Mouse (Mus musculus): ENCODE measurements around the gene Usp31. TPM values are rescaled to one million over a fixed set of nuclear protein-coding genes. Genes with fewer than 3 reads are reported as not detected.

Usp31 gene
- polyA plus RNA-seq, 1 experiment from 2014 or later = 2.5 TPM

DNA sequence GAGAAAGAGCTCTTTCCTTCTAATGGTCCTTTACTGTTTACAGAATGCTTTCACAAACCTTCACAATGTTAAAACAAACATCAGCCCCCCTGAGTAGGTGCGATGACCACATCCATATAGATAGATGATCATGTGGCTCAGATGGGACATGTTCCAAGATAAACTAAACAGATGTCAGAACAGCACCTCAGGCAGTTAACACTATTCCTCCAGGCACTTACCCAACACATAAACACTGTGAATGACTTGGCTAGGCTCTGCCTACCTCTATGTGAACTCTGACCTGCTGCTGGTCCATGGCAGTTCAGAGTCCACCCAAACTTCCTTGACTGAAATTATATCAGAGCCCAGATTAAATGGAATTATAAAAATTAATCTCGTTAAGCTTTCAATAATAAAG, 54.4 kb downstream of the Usp31 start:
- ATAC-seq (ENCODE audit: insufficient number of reproducible peaks, low FRiP score, low TSS enrichment, low read depth) = no peak
- no peak overlapping the region for H3K9ac ChIP-seq
- WGBS = 92% methylated on average over 2 of the region's 2 CpGs
- H3K27me3 ChIP-seq = no peaks in the 10 kb centered on the region
- H3K4me1 ChIP-seq = no peaks in the 10 kb centered on the region
- H3K27ac ChIP-seq (replicated peaks) = no peak overlapping the region
- H3K4me2 ChIP-seq (replicated peaks) = no peak overlapping the region
- H3K9me3 ChIP-seq (replicated peaks) = no peaks in the 10 kb centered on the region
- H3K36me3 ChIP-seq = peaks cover 54% of the 10 kb centered on the region
- no peak overlapping the region for H3K4me3 ChIP-seq (replicated peaks)

DNA sequence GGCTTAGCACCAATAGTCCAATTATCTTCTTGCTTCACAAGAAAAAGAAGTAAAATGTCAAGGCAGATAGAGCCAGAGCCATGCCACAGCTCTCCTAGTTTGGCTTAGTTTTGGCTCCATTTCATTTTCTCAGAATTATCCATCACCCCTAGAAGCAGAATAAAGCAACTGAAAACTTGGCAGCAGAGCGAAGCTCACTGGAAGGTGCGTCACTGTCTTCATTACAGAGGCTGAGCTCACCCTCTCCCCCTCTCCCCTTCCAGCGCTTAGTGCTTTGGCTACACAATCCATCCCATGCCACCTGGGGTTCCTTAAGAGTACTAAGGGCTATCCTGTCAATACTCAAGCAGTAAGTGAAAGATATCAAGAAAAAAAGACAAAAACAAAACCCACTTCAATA, 56.3 kb downstream of the Usp31 start:
- Histone ChIP-seq H3K36me3 (peaks cover 57% of the 10 kb centered on the region), H3K9ac (no peak overlapping the region), H3K4me2 (replicated peaks) (no peak overlapping the region), H3K4me1 (no peaks in the 10 kb centered on the region), H3K4me3 (replicated peaks) (no peak overlapping the region), H3K27ac (replicated peaks) (no peak overlapping the region), H3K9me3 (replicated peaks) (no peaks in the 10 kb centered on the region), H3K27me3 (no peaks in the 10 kb centered on the region)
- no peak for ATAC-seq (ENCODE audit: insufficient number of reproducible peaks, low FRiP score, low TSS enrichment, low read depth)
- 95% methylated on average over 3 of the region's 3 CpGs for WGBS

DNA sequence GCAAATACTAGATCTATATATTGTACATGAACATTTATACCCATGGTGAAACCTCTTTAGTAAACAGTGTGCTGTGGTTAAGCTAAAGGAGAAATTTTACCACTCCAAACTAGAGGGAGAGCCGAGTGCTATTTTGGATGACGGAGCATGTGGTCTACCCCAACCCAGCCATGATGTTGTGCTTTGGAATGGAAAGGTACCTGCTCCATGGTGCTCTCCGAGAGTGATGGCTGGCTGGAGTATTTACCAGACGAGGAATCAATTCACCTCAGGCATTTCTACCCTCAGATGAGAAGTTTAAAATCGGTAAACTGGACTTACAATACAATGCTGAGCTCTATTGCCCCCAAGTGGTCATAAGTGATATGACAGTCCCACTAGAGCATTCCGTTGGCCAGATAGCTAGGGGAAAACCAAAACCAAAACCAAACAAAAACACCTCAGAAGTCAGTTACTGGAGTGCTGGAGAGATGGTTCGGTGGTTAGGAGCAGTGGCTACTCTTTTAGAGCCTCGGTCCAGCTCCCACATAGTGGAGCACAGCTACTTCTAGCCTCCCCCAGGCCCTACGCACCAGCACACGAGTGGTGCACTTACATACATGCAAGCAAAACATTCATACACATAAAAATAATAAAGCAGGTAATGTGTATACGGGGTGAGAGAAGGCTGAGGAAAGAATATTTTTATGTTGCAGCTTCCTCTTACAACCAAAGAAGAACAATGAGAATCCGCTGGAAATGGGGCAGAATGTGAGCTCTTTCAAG, 65.9 kb downstream of the Usp31 start:
- H3K4me2 ChIP-seq (replicated peaks) = no peak overlapping the region
- no peaks in the 10 kb centered on the region for H3K9me3 ChIP-seq (replicated peaks)
- H3K9ac ChIP-seq = no peak overlapping the region
- no peak overlapping the region for H3K27ac ChIP-seq (replicated peaks)
- H3K27me3 ChIP-seq = no peaks in the 10 kb centered on the region
- WGBS = 54% methylated on average over 12 of the region's 12 CpGs
- H3K4me1 ChIP-seq = no peaks in the 10 kb centered on the region
- no peak overlapping the region for H3K4me3 ChIP-seq (replicated peaks)
- H3K36me3 ChIP-seq = peaks cover 6% of the 10 kb centered on the region; the same call in 1 of the 2 replicates
- ATAC-seq (ENCODE audit: insufficient number of reproducible peaks, low FRiP score, low TSS enrichment, low read depth) = no peak

DNA sequence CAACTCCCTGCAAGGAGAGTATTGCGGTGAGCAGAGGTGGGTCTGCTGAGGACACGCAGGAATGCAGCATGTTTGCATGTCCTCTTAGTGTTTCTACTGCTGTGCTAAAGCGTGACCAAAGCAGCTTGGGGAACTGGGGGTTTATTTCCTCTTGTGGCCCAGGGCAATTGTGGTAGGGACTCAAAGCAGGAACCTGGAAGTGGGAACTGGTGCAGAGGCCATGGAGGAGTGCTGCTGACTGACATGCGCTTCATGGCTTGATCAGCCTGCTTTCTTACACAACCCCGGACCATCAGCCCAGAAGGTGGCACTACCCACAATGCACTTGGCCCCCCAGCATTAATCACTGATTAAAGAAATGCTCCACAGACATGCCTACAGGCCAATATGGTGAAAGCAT, 70.3 kb downstream of the Usp31 start:
- Histone ChIP-seq H3K4me2 (replicated peaks) (no peak overlapping the region), H3K27ac (replicated peaks) (no peak overlapping the region), H3K9me3 (replicated peaks) (0 out of 2 replicates have a peak, but pooled peaks cover 4% of the 10 kb centered on the region), H3K4me3 (replicated peaks) (no peak overlapping the region), H3K36me3 (no peaks in the 10 kb centered on the region), H3K4me1 (no peaks in the 10 kb centered on the region), H3K27me3 (no peaks in the 10 kb centered on the region), H3K9ac (no peak overlapping the region)
- ATAC-seq (ENCODE audit: insufficient number of reproducible peaks, low FRiP score, low TSS enrichment, low read depth) = no peak
- 68% methylated on average over 5 of the region's 5 CpGs for WGBS

DNA sequence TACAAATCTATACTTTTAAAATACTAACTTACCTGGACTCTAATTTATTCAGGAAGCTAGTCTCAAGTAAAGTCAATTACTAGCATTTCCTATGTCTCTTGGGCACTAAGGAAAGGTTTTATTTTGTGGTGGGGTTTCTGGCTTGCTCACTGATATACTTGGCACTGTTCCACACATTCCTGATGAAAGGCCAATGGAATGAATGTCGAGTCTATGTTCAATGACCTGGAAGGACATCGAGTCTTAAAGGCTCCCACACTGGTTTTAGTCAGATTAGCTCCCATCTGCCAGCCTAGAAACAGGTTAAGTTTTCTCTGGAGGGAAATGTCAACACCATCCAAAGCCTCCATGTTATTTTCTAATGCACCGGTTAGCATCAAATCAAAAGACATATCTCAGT, 72.8 kb downstream of the Usp31 start:
- Histone ChIP-seq H3K9ac (no peak overlapping the region), H3K4me2 (replicated peaks) (no peak overlapping the region), H3K9me3 (replicated peaks) (0 out of 2 replicates have a peak, but pooled peaks cover 4% of the 10 kb centered on the region), H3K4me3 (replicated peaks) (no peak overlapping the region), H3K4me1 (no peaks in the 10 kb centered on the region), H3K27ac (replicated peaks) (no peak overlapping the region), H3K36me3 (no peaks in the 10 kb centered on the region), H3K27me3 (no peaks in the 10 kb centered on the region)
- ATAC-seq (ENCODE audit: insufficient number of reproducible peaks, low FRiP score, low TSS enrichment, low read depth) = no peak
- 72% methylated on average over 3 of the region's 3 CpGs for WGBS

DNA sequence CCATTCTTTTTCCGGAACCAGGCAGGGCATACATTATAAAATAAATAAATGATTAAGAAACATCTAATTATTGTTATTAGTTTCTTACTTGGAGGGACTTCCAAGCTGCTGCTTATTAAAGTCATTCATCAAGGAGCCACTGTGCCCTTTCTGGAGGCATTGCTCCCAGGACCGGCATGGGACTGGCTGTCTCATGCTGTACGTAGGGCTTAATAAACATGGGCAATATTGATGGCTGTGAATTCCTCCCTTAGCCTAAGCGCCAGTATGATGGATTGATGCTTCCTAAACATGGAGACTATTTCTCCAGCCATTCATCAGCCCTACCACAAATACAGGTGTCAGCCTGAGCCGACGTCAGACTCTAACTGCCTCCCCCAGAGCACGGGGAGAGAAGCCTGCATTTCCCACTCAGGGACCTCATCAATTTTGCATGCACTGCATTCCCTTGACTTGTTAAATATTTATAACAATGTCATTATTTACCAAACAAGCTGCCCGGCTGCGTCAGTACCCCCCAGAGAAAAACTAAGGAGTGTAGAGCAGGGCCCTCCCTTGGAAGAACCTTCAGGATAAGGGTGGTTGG, 84.1 kb downstream of the Usp31 start:
- ATAC-seq (ENCODE audit: insufficient number of reproducible peaks, low FRiP score, low TSS enrichment, low read depth) = no peak
- Histone ChIP-seq H3K27ac (replicated peaks) (no peak overlapping the region), H3K9ac (no peak overlapping the region), H3K4me1 (no peaks in the 10 kb centered on the region), H3K27me3 (no peaks in the 10 kb centered on the region), H3K36me3 (no peaks in the 10 kb centered on the region), H3K9me3 (replicated peaks) (no peaks in the 10 kb centered on the region), H3K4me2 (replicated peaks) (no peak overlapping the region), H3K4me3 (replicated peaks) (no peak overlapping the region)
- WGBS = 82% methylated on average over 9 of the region's 9 CpGs

DNA sequence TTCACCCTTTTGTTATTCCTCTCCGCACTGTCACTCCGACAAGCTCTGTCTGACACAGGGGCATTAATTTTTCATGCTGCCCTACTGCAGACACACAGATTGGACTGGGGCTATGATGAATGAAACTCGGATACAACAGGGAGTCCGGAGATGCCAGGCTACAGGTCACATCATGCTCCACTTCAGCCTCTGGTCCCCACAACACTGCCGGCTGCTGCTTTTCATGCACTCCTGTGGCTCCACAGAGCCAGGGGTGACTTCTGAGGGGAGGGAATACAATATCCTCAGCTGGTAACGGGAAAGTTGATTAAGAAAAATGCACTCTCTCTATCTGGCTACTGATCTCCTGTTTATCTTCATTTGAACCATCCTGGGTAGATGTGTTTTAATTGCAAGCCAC, 84.6 kb downstream of the Usp31 start:
- Histone ChIP-seq H3K4me1 (no peaks in the 10 kb centered on the region), H3K4me2 (replicated peaks) (no peak overlapping the region), H3K4me3 (replicated peaks) (no peak overlapping the region), H3K9ac (no peak overlapping the region), H3K36me3 (no peaks in the 10 kb centered on the region), H3K27me3 (no peaks in the 10 kb centered on the region), H3K9me3 (replicated peaks) (no peaks in the 10 kb centered on the region), H3K27ac (replicated peaks) (no peak overlapping the region)
- 66% methylated on average over 6 of the region's 6 CpGs for WGBS
- no peak for ATAC-seq (ENCODE audit: insufficient number of reproducible peaks, low FRiP score, low TSS enrichment, low read depth)

DNA sequence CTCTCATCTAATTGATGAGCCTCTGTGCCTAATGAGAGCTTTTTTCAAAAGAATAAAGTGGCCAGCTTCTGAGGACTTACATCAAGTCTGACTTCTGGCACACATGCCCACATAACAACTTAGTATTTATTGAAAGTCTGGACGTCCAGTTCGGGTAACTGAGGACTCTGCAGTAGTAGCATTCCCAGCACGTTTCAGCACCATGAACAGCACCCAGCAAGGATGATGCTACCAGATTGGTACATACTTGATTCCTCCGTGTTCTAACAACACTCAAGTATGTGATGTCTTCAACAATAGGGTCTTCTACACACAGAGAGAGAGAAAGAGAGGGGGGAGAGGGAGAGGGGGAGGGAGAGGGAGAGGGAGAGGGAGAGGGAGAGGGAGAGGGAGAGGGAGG, 105.4 kb downstream of the Usp31 start:
- Histone ChIP-seq H3K36me3 (no peaks in the 10 kb centered on the region), H3K9ac (no peak overlapping the region), H3K4me3 (replicated peaks) (no peak overlapping the region), H3K4me2 (replicated peaks) (no peak overlapping the region), H3K4me1 (no peaks in the 10 kb centered on the region), H3K27ac (replicated peaks) (no peak overlapping the region), H3K9me3 (replicated peaks) (no peaks in the 10 kb centered on the region), H3K27me3 (no peaks in the 10 kb centered on the region)
- ATAC-seq (ENCODE audit: insufficient number of reproducible peaks, low FRiP score, low TSS enrichment, low read depth) = no peak
- 28% methylated on average over 4 of the region's 4 CpGs for WGBS

DNA sequence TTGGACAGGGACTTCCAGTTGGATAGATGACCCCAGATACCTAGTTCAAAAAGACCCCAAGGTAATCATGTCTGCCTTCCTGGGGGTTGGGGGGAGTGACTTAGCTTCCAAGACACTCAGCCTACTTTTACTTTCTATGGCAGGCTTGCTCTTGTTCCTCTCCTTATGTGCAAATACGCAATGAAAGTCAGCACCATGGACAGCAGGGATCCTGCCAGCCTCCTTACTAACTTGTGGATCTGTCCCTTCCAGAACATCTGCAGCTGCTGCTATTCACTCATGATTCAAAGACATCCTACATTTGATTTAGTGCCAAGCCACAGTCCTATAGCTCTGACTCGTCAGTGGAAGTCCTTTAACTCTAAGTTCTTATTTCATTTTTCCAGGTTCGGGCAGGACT, 110.7 kb downstream of the Usp31 start:
- no peak overlapping the region for H3K4me2 ChIP-seq (replicated peaks)
- ATAC-seq (ENCODE audit: insufficient number of reproducible peaks, low FRiP score, low TSS enrichment, low read depth) = no peak
- WGBS = 47% methylated on average over 3 of the region's 3 CpGs

DNA sequence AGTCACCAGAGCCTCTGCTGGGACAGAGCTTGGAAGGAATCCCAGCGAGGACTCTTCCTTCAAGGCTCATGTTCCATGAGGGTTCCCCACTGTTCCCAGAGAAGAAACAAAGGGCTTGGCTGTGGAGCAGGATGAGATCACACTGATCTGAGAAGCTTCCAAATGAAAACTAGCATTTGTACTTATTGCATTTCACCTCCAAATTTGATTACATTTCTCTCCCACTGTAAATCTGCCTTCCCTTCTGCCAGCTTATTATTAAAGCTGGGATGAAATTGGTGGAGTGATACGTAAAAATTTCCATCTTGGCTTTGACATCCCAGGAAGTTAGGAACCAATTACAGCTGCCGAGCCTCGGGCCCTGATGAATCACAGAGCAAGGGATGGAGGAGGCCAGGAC, 111.6 kb downstream of the Usp31 start:
- H3K9ac ChIP-seq = no peak overlapping the region
- H3K36me3 ChIP-seq = no peaks in the 10 kb centered on the region
- no peaks in the 10 kb centered on the region for H3K4me1 ChIP-seq
- H3K4me3 ChIP-seq (replicated peaks) = no peak overlapping the region
- H3K27ac ChIP-seq (replicated peaks) = no peak overlapping the region
- H3K4me2 ChIP-seq (replicated peaks) = no peak overlapping the region
- WGBS = 70% methylated on average over 4 of the region's 4 CpGs
- no peak for ATAC-seq (ENCODE audit: insufficient number of reproducible peaks, low FRiP score, low TSS enrichment, low read depth)
- H3K9me3 ChIP-seq (replicated peaks) = no peaks in the 10 kb centered on the region
- no peaks in the 10 kb centered on the region for H3K27me3 ChIP-seq

More for the DNA sequence above, 110.7 kb downstream of the Usp31 start:
- Histone ChIP-seq H3K4me3 (replicated peaks) (no peak overlapping the region), H3K27me3 (no peaks in the 10 kb centered on the region), H3K9me3 (replicated peaks) (no peaks in the 10 kb centered on the region), H3K36me3 (no peaks in the 10 kb centered on the region), H3K9ac (no peak overlapping the region), H3K27ac (replicated peaks) (no peak overlapping the region), H3K4me1 (no peaks in the 10 kb centered on the region)

DNA sequence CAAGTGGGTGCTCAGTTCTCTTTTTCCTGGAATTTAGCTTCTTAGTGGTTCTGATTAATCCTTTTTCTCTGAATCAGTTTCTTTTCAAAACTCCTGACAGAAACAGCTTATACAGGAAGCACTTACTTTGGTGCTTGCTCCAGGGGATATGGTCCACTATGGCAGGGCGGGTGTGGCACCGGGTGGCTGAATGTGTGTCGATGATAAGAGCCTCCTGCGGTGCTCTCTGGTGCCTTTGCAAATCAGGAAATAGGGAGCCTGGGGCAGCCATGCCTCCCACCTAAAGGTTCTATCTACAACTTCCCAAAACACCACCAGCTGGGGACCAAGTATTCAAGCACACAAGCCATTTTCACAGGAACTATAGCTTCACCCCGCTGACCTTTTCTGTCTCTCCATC, 112.0 kb downstream of the Usp31 start:
- Histone ChIP-seq H3K27ac (replicated peaks) (no peak overlapping the region), H3K27me3 (no peaks in the 10 kb centered on the region), H3K4me1 (no peaks in the 10 kb centered on the region), H3K4me2 (replicated peaks) (no peak overlapping the region), H3K4me3 (replicated peaks) (no peak overlapping the region), H3K9ac (no peak overlapping the region), H3K36me3 (no peaks in the 10 kb centered on the region), H3K9me3 (replicated peaks) (no peaks in the 10 kb centered on the region)
- ATAC-seq (ENCODE audit: insufficient number of reproducible peaks, low FRiP score, low TSS enrichment, low read depth) = no peak
- WGBS = 86% methylated on average over 5 of the region's 5 CpGs

DNA sequence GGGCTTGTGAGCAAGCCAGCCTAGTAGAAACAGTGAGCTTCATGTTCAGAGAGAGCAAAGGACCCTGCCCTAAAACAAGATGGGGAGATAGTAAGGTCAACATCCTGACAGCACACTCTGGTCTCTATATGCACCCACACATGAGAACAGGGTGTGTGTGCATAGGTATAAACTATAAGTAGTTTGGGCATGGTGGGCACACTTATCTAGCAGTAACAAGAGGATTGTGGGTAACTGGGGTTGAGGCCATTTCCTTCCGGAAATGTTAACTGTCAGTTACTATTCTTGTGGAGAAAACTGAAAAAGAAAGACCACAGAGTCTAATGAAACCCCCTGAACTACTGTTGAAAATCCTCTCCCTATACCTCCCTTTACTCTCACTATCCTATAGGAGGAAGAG, 112.4 kb downstream of the Usp31 start:
- ATAC-seq (ENCODE audit: insufficient number of reproducible peaks, low FRiP score, low TSS enrichment, low read depth) = no peak
- no peak overlapping the region for H3K4me3 ChIP-seq (replicated peaks)
- no peaks in the 10 kb centered on the region for H3K36me3 ChIP-seq
- 82% methylated on average over 1 of the region's 1 CpGs for WGBS
- no peaks in the 10 kb centered on the region for H3K27me3 ChIP-seq
- no peaks in the 10 kb centered on the region for H3K4me1 ChIP-seq
- H3K27ac ChIP-seq (replicated peaks) = no peak overlapping the region
- no peak overlapping the region for H3K9ac ChIP-seq
- H3K4me2 ChIP-seq (replicated peaks) = no peak overlapping the region
- H3K9me3 ChIP-seq (replicated peaks) = no peaks in the 10 kb centered on the region

Measured in embryonic facial prominence, embryonic 15.5 days (tissue).